24 mouse cellular contexts compared by ENCODE assay signal in genomic region chr9:76523075-76523474, GRCm38 (mm10). TPM values are rescaled to one million over a fixed set of nuclear protein-coding genes. Genes with fewer than 3 reads are reported as not detected.
DNase-seq lines count a peak whose midpoint lies in the region; ATAC-seq and TF ChIP-seq lines count a peak whose summit lies in the region.
"Had no signal": no experiment of that assay in that cellular context is flagged by ENCODE, and none has a peak within 500 bp of the region (broad histone marks: within the 10 kb centered on the region; RNA-seq: fewer than 3 reads in every experiment).

No protein-coding gene starts in this region.

- no peaks in the 10 kb centered on the region for H3K36me3 ChIP-seq in liver, adult 2 months (ENCODE audit: control insufficient read depth, insufficient read depth, low read length)
- H3K36me3 ChIP-seq in liver, embryonic 11.5 days (ENCODE audit: control insufficient read depth, insufficient read depth, low read length): no peaks in the 10 kb centered on the region
- no peaks in the 10 kb centered on the region for H3K36me3 ChIP-seq in midbrain, embryonic 11.5 days (ENCODE audit: control insufficient read depth, insufficient read depth, low read length)
- H3K36me3 ChIP-seq: embryonic facial prominence, embryonic 12.5 days; forebrain, embryonic 10.5 days; heart, embryonic 13.5 days; liver, embryonic 13.5 days; midbrain, embryonic 10.5 days had no signal

- H3K4me1 ChIP-seq in liver, adult 2 months (ENCODE audit: control insufficient read depth, insufficient read depth, low read length): peaks cover 4% of the 10 kb centered on the region; the same call in 1 of the 2 replicates
- H3K4me1 ChIP-seq in liver, embryonic 11.5 days (replicated peaks; ENCODE audit: control insufficient read depth, insufficient read depth, low read length): no peaks in the 10 kb centered on the region
- H3K4me1 ChIP-seq in midbrain, embryonic 11.5 days (ENCODE audit: control insufficient read depth, insufficient read depth, low read length): no peaks in the 10 kb centered on the region
- H3K4me1 ChIP-seq: embryonic facial prominence, embryonic 12.5 days; forebrain, embryonic 10.5 days; liver, embryonic 13.5 days; midbrain, embryonic 10.5 days had no signal

- no peak for ATAC-seq in liver, embryonic 11.5 days (replicated peaks; ENCODE audit: low FRiP score)
- ATAC-seq in midbrain, embryonic 11.5 days (ENCODE audit: low FRiP score): no peak
- ATAC-seq: hindbrain, embryonic 16.5 days had no signal

- no peak overlapping the region for H3K27ac ChIP-seq in liver, adult 2 months (replicated peaks; ENCODE audit: insufficient read depth, low read depth, low read length)
- no peak overlapping the region for H3K27ac ChIP-seq in liver, embryonic 11.5 days (ENCODE audit: low read depth, low read length)
- H3K27ac ChIP-seq in midbrain, embryonic 11.5 days (ENCODE audit: low read depth, low read length): no peak overlapping the region
- H3K27ac ChIP-seq: embryonic facial prominence, embryonic 12.5 days; forebrain, embryonic 10.5 days; heart, embryonic 13.5 days; liver, embryonic 13.5 days; midbrain, embryonic 10.5 days had no signal

- no peak for TF ChIP-seq POLR2A in liver, adult 2 months (IDR thresholded peaks at IDR 0.05; ENCODE audit: extremely low read depth, insufficient read depth, low read length)

- H3K9ac ChIP-seq in liver, adult 2 months (ENCODE audit: low read depth, low read length): no peak overlapping the region
- H3K9ac ChIP-seq in liver, embryonic 11.5 days (ENCODE audit: low read depth, low read length): no peak overlapping the region
- no peak overlapping the region for H3K9ac ChIP-seq in midbrain, embryonic 11.5 days (ENCODE audit: low read length)
- H3K9ac ChIP-seq: embryonic facial prominence, embryonic 12.5 days; heart, embryonic 13.5 days; liver, embryonic 13.5 days had no signal

- no peak overlapping the region for H3K4me3 ChIP-seq in liver, adult 2 months (ENCODE audit: insufficient read depth, low read depth, low read length)
- H3K4me3 ChIP-seq in liver, embryonic 11.5 days (ENCODE audit: low read depth, low read length): no peak overlapping the region
- H3K4me3 ChIP-seq in midbrain, embryonic 11.5 days (ENCODE audit: low read depth, low read length): no peak overlapping the region
- H3K4me3 ChIP-seq: embryonic facial prominence, embryonic 12.5 days; forebrain, embryonic 10.5 days; heart, embryonic 13.5 days; liver, embryonic 13.5 days; midbrain, embryonic 10.5 days had no signal

- no peaks in the 10 kb centered on the region for H3K79me2 ChIP-seq in liver, adult 2 months (ENCODE audit: control insufficient read depth, insufficient read depth, low read length)

- TF ChIP-seq CTCF in liver, adult 2 months (IDR thresholded peaks at IDR 0.05; ENCODE audit: low read depth, low read length): no peak

- H3K4me2 ChIP-seq in liver, embryonic 11.5 days: no peak overlapping the region
- H3K4me2 ChIP-seq in midbrain, embryonic 11.5 days: no peak overlapping the region
- H3K4me2 ChIP-seq: embryonic facial prominence, embryonic 12.5 days; heart, embryonic 13.5 days; liver, embryonic 13.5 days had no signal

- no peaks in the 10 kb centered on the region for H3K27me3 ChIP-seq in liver, adult 2 months (ENCODE audit: control insufficient read depth, insufficient read depth, low read length)
- H3K27me3 ChIP-seq in liver, embryonic 11.5 days (replicated peaks; ENCODE audit: control insufficient read depth, insufficient read depth, low read length): no peaks in the 10 kb centered on the region
- no peaks in the 10 kb centered on the region for H3K27me3 ChIP-seq in midbrain, embryonic 11.5 days (ENCODE audit: control insufficient read depth, insufficient read depth, low read length)
- H3K27me3 ChIP-seq: CH12.LX; embryonic facial prominence, embryonic 12.5 days; heart, embryonic 13.5 days; liver, embryonic 13.5 days had no signal

- no peaks in the 10 kb centered on the region for H3K9me3 ChIP-seq in liver, embryonic 11.5 days (ENCODE audit: control insufficient read depth, low read length)
- no peaks in the 10 kb centered on the region for H3K9me3 ChIP-seq in midbrain, embryonic 11.5 days (ENCODE audit: control insufficient read depth, low read length)
- H3K9me3 ChIP-seq: embryonic facial prominence, embryonic 12.5 days; forebrain, embryonic 10.5 days; heart, embryonic 13.5 days; liver, embryonic 13.5 days; midbrain, embryonic 10.5 days had no signal

- DNase-seq in liver, adult 2 months (ENCODE audit: extremely low read depth, low read depth, low spot score): peak; percentile 77
- DNase-seq in liver, embryonic 11.5 days (ENCODE audit: low spot score): no peak
- peak; percentile 46 to 55 for DNase-seq in urinary bladder, postnatal 36 days (ENCODE audit: low spot score in 2 of 2)
- DNase-seq in urinary bladder, postnatal 4 days (ENCODE audit: low spot score in 2 of 2): no peak
- peak; percentile 45 for DNase-seq in lung, postnatal 36 days
- DNase-seq in ovary, postnatal 36 days (ENCODE audit: low spot score): no peak
- DNase-seq in midbrain, embryonic 11.5 days (ENCODE audit: low spot score, missing footprints): no peak
- DNase-seq in kidney, postnatal 36 days: no peak
- DNase-seq: adrenal gland, postnatal 10 days; cerebellum, adult 11-12 months; cerebellum, postnatal 25 days; heart, adult 11 months; heart, postnatal 36 days; kidney, adult 9 months; kidney, postnatal 4 days; liver, embryonic 13.5 days had no signal

RNA-seq across cellular contexts. Expression of gene Fam83b, which starts 43.8 kb away (rescaled TPM):
- total RNA-seq in liver, adult 2 months (2014; rRNA removed): under 0.01 and 0.07 TPM in 2 replicates
- polyA plus RNA-seq in liver, adult 2 months (2012; rRNA removed): not detected in 2 replicates
- 0.04 and 0.16 TPM in 2 replicates for polyA plus RNA-seq in liver, embryonic 11.5 days (2014; fragmentation: Nextera tagmentation; extraction: Ambion mirVana)
- 0.25 TPM in 1 of 2 replicates, not detected in the other for polyA plus RNA-seq in midbrain, embryonic 11.5 days (2014; fragmentation: Nextera tagmentation; extraction: Ambion mirVana)
- total RNA-seq: gastrocnemius, adult 8-10 months had no signal
- polyA plus RNA-seq: neural tube, embryonic 14.5 days had no signal

Comparison
In these comparisons a context has a peak if more than half of its experiments do, and no peak if none do; other contexts are left out.
1. DNase-seq: peak in liver, adult 2 months (single experiment), urinary bladder, postnatal 36 days (2 of 2) and lung, postnatal 36 days (single experiment); none in liver, embryonic 11.5 days (single experiment), urinary bladder, postnatal 4 days (0 of 2), ovary, postnatal 36 days (single experiment), midbrain, embryonic 11.5 days (single experiment) and kidney, postnatal 36 days (0 of 2).